Mouse (Mus musculus): ENCODE measurements at regions not wholly inside any gene's neighbourhood (a gene's known extent, or its start where the extent isn't known, plus 50 kb on each side); places are given as distances from the start of the nearest gene placed in this dataset.

DNA sequence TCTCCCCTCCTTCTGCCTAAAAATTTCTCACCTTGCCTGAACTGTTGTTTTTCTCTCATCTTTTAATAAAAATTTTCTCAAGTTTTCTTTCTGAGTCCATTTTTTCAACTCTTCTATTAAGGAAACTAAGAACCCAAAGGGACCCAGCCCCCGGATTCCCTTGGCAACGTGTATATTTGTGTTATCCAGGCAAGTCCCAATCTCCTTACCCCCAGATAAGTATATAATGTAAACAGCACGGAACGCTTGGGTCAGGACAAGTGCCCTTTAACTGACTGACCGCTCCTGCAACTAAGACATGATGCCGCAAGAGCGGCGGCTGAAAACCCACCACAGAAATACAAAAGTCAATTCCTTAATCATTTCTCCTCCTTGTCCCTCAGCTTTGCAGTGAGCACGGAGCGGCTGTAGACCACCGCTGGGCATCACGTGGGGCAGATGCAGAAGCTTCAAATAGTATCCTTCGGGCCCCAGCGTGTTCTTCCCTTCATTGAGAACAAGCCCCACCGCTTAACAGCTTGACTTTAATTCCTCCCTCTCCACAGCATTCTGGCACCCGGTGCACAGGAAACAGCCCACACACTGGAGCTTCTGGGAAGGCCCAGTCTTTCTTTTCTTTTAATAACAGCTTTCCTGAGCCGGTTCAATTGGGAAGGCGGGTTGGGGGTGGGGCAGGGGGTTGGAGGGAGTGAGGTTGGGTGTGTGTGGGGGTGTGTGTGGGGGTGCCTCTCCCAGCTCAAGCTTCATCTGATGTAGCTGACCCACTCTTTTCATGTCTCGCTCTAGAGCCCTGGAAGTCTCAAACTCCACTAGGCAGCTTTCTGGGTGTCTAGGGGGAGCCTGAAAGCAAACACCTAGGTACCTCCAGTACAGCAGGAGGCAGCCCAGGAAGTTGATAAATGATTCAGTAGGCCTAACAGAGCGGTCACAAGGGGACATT is 234.9 kb downstream of the Csl start:
- no peak for DNase-seq (ENCODE audit: low read depth in 1 of 2, low spot score in 2 of 2)

DNA sequence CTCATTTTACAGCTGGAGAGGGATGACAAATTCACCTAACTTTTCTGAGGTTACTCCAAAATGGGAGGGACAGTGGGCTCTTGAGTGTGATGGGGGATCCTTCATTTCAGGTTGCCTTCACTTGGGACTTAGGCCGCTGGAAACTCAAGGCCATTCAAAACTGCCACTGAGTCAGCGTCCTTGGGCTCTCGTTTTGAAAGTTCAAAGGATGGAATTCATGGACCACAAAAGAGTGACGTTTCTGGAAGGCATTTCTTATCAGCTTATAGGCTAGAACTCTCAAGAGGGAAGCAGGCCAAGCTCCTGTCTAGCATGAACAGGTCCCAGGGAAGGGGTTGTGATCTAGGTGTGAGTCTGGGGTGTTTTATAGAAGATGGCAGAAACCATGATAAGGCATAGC is 233.3 kb downstream of the Csl start:
- no peak for DNase-seq (ENCODE audit: low read depth in 1 of 2, low spot score in 2 of 2)

DNA sequence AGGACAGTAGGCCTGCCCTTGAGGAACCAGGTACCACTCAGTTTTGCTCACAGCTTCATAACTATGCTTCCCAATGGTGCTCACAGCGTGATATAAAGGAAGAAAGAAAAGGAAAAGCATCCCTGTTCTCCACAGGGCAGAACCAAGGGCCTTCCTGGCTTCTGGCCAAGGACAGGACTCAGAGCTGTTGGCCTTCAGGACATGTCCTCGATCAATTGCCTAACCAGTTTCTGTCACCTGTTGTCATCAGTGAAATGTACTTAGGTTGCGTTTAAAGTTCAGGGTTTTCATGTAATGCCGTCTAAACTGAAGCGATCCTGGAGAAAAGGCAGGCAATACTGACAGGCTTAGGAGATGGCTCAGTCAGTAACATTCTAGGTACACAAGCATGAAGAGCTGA is 232.9 kb downstream of the Csl start:
- no peak for DNase-seq (ENCODE audit: low read depth in 1 of 2, low spot score in 2 of 2)

DNA sequence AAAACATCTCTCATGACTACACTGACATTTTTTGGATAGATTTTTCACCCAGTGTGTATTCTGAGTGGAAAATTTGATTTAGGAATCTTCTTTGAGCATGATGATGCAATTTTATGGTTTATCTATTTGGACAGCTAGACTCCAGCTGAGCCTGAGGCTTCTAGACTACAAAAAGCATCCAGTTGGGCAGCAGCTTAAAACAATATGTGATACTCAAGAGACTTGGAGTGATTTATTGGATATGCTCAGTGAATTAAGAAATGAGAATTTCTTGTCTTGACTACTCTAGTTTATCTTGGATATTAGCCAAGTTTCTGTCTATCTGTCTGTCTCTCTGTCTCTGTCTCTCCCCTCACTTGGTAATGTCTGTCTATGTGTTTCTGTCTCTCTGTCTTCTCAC is 228.4 kb downstream of the Csl start:
- no peak for DNase-seq (ENCODE audit: low read depth in 1 of 2, low spot score in 2 of 2)

GRCm38 (mm10) chr10:99531556-99531955 is 227.9 kb downstream of the Csl start:
- no peak for DNase-seq (ENCODE audit: low read depth in 1 of 2, low spot score in 2 of 2)

DNA sequence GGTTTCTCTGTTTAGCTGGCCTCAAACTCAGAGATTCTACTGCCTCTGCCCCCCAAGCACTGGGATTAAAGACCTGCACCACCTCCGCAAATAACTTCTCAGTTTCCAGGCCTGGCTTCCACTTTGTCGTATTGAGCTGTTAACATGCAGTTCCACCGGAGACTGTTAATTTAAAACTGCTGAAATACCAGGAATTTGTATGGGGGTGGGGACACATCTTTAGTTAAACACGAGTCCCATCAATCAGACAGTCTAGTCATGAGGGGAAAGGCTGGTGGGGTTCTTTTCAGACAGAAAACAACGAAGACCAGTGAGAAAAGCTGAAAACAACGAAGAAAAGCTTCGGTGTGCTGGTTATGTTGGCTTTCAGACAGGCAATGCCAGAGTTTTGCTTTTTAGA is 227.5 kb downstream of the Csl start:
- DNase-seq (ENCODE audit: low read depth in 1 of 2, low spot score in 2 of 2), result no peak

GRCm38 (mm10) chr10:99532697-99533119 is 226.8 kb downstream of the Csl start:
- no peak for DNase-seq (ENCODE audit: low read depth in 1 of 2, low spot score in 2 of 2)

GRCm38 (mm10) chr10:99533468-99533867 is 226.0 kb downstream of the Csl start:
- DNase-seq (ENCODE audit: low read depth in 1 of 2, low spot score in 2 of 2), result no peak

- no peak for DNase-seq (ENCODE audit: low read depth in 1 of 2, low spot score in 2 of 2)
Measured at GRCm38 (mm10) chr10:99534237-99534636, 225.2 kb downstream of the Csl start.

DNA sequence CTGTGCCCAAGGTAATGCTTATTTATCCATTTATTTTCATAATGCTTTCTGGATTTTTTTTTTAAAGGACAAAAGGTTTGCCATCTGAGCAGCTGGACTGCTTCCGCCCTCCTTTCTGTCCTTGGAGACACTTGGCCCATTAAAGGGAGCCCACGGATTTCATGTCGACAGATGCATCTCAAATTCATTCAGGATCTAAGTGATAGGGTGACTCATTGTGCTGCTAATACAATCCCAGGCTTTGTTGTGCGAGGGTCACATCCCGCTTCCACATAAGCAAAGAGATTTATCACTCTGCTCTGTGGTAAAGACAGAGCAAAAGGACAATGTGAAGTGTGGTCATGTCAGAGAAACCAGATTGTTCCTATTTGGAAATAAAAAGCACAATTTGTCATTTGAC is 220.8 kb downstream of the Csl start:
- no peak for DNase-seq (ENCODE audit: low read depth in 1 of 2, low spot score in 2 of 2)

GRCm38 (mm10) chr10:99552373-99552772 is 207.1 kb downstream of the Csl start:
- no peak for DNase-seq (ENCODE audit: low read depth in 1 of 2, low spot score in 2 of 2)

GRCm38 (mm10) chr10:99552836-99553540 is 206.5 kb downstream of the Csl start:
- no peak for DNase-seq (ENCODE audit: low read depth in 1 of 2, low spot score in 2 of 2)

DNA sequence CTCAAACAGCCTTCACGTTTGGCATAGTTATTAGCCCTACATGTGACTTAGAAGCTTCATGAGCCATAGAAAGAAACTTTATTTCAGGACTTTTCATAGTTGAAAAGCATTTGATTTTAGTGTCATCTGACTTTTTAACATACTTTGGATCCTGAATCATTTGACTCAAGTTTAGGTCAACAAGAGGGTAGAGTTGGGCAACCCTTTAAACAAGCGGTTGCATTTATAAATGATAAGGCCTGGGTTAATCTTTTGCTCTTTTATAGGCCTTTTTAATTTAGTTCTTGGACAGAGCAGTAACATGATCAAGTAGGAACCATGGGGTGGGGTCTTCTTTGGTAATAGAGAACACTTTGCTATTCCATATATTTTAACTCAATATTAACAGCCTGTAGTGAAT is 204.4 kb downstream of the Csl start:
- DNase-seq (ENCODE audit: low read depth in 1 of 2, low spot score in 2 of 2), result no peak

DNA sequence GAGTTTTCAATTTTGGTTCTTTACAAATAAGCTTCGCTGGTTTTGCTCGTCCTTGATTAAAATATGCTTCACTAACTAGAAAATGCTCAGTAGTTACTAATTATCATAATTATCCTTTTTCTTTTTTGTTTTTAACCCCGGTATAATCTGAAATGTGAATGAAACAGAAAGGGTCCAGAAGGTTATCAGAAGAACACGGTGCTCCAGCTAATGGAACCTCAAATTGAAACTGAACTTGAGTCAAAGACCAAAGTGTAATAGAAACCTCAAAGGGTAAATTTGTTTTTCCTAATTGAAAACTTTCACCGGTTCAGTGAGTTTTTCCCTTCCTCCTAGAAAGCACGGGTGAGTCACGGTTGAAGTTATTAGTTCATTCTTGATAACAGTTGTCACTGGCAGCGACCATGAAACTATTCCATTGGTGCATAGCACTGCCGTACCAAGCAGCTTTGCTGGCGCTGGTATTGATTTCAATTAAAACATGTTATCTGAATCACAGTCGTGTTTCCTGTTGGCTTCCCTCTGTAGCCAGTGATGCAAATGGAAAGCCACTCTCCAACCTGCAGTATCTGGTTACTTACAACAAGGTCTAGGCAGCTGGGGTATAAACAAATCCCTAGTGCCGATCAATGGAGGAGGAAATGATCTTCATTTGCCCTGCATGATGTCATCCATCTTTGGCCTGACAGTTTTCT is 203.7 kb downstream of the Csl start:
- DNase-seq (ENCODE audit: low read depth in 1 of 2, low spot score in 2 of 2), result no peak

DNA sequence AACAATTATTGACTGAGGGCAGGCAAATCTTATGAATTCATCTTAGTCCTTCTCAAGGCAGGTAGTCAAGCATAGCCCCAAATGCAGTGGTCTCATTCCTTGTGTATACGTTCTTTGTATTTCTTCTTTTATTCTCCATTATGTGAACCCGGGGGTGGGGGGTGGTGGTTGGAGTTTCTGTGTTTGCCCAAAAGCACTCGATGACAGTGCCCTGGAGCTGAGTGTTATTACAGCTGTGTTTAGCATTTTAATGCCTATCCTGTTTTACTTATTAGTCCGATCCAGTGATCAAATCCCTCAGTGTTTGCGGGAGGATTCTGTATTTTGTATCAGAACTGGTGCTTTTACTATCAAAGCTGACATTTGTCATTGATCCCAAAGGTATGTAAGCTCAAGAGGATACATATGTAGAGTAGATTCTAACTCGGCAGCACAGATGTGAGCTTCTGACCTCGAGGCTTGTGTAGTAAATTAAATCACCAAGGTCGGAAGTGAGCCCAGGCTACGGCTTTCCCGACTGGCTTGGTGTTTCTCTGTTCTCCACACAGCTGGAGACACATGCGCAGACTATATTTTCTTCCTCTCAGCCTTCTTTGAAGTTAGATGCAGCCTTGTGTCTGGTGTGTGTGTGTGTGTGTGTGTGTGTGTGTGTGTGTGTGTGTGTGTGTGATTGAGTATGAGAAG is 203.0 kb downstream of the Csl start:
- DNase-seq (ENCODE audit: low read depth in 1 of 2, low spot score in 2 of 2), result no peak

GRCm38 (mm10) chr10:99558656-99559055 is 200.8 kb downstream of the Csl start:
- no peak for DNase-seq (ENCODE audit: low read depth in 1 of 2, low spot score in 2 of 2)

DNA sequence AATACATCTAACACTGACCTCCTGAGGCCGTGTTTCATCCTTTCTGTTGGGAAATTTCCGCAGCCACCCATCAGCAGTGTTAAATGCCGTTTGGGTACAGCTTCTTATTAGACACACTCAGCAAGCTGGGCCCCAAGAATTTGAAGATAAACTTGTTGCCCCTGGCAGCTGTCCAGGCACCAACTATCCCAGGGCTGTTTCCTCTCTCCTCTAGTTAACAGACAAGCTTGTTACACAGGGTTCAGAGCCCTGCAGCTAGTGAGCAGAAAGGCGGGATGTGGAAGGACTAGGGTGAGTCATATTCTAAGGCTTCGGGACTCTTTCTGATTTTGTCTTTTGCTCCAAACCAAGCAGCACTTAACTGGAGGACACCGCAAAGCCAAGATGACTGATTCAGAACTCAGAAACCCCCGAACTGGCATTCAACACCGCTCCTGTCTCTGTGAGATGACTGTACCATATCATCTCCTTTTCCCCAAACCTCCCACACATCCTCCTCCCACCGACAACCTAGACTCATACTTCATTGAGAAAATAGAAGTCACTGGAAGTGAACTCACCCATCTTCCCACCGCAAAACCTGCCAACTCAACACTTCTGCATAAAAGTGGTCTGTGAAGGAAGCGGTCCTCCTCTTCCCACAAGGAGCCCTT is 198.2 kb downstream of the Csl start:
- no peak for DNase-seq (ENCODE audit: low read depth in 1 of 2, low spot score in 2 of 2)

DNA sequence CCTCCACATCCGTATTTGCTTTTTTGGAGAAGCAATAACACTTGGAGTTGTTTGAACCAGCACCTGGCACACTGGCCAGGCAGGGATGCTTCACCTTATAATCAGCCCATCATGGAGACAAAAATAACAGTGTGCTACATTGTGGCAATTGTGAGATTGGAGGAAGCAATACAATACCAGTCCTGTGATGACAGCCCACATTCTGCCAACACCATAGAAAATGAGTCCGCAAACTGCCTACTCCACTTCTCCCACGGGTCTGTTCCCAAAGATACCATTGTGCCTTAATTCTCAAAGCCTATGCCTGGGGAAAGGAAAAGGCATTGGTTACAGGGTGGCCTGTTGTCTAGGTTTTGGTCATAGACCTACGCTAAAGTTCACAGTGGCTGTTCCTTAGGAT is 194.9 kb downstream of the Csl start:
- no peak for DNase-seq (ENCODE audit: low read depth in 1 of 2, low spot score in 2 of 2)

GRCm38 (mm10) chr10:99568424-99568823 is 191.0 kb downstream of the Csl start:
- DNase-seq (ENCODE audit: low read depth in 1 of 2, low spot score in 2 of 2), result no peak

GRCm38 (mm10) chr10:99570190-99570589 is 189.3 kb downstream of the Csl start:
- DNase-seq (ENCODE audit: low read depth in 1 of 2, low spot score in 2 of 2), result no peak

- no peak for DNase-seq (ENCODE audit: low read depth in 1 of 2, low spot score in 2 of 2)
Measured at GRCm38 (mm10) chr10:99573997-99574396, 185.5 kb downstream of the Csl start.
